22 mouse cellular contexts compared by ENCODE assay signal in genomic region chr12:11999199-11999598, GRCm38 (mm10).
"Had no signal": no experiment of that assay in that cellular context is flagged by ENCODE, and none has a peak within 500 bp of the region (broad histone marks: within the 10 kb centered on the region; RNA-seq: fewer than 3 reads in every experiment).

No protein-coding gene starts in this region.

- DNase-seq: heart, postnatal 10 days; heart, postnatal 14 days; heart, postnatal 36 days; heart, postnatal 4 days; kidney, adult 11 months; kidney, adult 18-20 months; kidney, adult 2 months; kidney, adult 8-10 months; kidney, adult 9 months; kidney, postnatal 10 days; kidney, postnatal 14 days; kidney, postnatal 25 days; kidney, postnatal 36 days; kidney, postnatal 4 days; layer of hippocampus, adult 9-11 months; layer of hippocampus, postnatal 36 days had no signal

- ATAC-seq: hindbrain, embryonic 16.5 days; hindbrain, postnatal 0 days; inflammation-experienced regulatory T-cells, adult 6 months; intestine, embryonic 15.5 days; intestine, embryonic 16.5 days; intestine, postnatal 0 days had no signal
